Mouse (Mus musculus): Measurements from ENCODE around the gene Ghrhr. TPM values are rescaled to one million over a fixed set of nuclear protein-coding genes. Genes with fewer than 3 reads are reported as not detected.

Ghrhr gene
- total RNA-seq, 2 experiments from 2014 or later = not detected

Other genes starting within 250 kb of the Ghrhr start
- gene Crhr2, start 243.3 kb upstream of the Ghrhr start, total RNA-seq (2021) = 1 to 10 TPM; 2.3 to 4.9 TPM
- 1 to 10 TPM; 1.4 to 1.8 TPM for gene Inmt, start 201.3 kb upstream of the Ghrhr start, total RNA-seq (2021)
- 10 to 100 TPM in 1 of 2 experiments, 1 to 10 TPM in 1; 9.5 to 12.6 TPM for gene Mindy4, start 172.9 kb upstream of the Ghrhr start, total RNA-seq (2021)
- gene Aqp1, start 39.9 kb upstream of the Ghrhr start, total RNA-seq (2021) = 1 to 10 TPM in 1 of 2 experiments, under 1 TPM in 1; 0.43 to 1.2 TPM
- 100 to 1,000 TPM; 133 to 142 TPM for gene Adcyap1r1, start 75.7 kb downstream of the Ghrhr start, total RNA-seq (2021)